Mouse (Mus musculus) thymus, postnatal 14 days (tissue): Measurements from ENCODE around the gene Vmn2r17.

Experiments used
- DNase-seq: peaks from one replicate; pipeline ENCODE4 v3.0.0; 2021

Vmn2r17 gene

DNA sequence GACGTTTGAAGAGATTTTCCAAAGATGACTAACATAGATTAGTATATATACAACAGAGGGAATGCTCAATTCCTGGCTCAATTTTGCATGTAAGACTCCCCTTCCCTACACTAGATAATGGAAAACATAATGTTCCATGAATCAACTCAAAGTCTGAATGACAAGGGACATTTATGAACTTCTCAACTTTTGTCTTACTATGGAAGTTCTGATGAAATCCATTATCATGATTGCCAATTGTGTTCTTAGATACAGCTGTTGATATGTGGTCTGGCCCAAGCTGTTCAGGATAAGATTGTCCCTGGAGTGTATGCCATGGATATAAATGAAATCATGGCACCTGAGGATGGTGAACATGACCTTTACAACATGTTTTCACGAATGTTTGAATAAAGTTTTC is at the start of gene Vmn2r17:
TSS of gene Vmn2r17 (plus strand) at position 301 of the 400 bp plus-strand sequence.
- DNase-seq: no peak

- DNase-seq: no peak
These were observed 47.4 kb downstream of the Vmn2r17 start for GRCm38 (mm10) chr5:109466576-109467506.

DNA sequence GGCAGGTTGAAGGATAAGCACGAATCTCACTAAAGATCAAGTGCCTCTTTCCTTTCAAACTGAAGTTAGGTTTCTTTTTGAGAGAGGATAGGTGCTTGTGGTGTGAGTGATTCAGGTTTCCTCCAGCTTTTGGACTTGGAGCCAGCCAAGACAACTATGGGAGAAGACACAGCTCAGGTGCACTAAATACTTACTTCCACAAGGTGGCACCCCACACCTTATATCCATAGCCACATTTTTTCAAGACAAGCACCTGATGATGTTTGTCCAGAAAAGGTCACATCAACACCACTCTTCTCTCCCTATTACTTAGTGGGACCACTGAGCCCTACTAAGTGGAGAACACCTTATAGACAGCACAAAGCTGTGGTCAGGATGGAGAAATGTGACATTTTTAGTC is 87.2 kb downstream of the Vmn2r17 start:
- DNase-seq: no peak
